In the genomic region with DNA sequence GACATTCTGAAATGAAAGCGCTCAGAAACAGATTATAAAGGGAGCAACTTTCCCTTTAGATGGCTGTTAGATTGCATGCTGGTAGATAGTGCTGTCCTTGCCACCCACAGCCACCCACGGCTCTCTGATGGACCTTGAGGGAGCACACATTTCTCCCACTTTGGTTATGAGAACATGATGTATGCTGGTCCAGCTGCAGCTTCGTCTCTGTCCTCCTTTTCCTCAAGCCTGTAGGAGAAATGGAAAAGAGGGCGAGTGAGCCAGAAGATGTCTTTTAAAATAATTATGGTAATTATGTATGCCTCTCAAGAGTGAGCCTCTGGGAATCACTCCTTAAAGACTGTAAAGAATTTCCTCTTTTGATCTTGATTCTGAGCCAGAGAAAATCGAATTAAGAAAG, we compare ENCODE assay signal across 16 mouse cellular contexts. TPM values are rescaled to one million over a fixed set of nuclear protein-coding genes. Genes with fewer than 3 reads are reported as not detected.
DNase-seq lines count a peak whose midpoint lies in the region; ATAC-seq lines count a peak whose summit lies in the region.
"Had no signal": no experiment of that assay in that cellular context is flagged by ENCODE, and none has a peak within 500 bp of the region (broad histone marks: within the 10 kb centered on the region; RNA-seq: fewer than 3 reads in every experiment).

No protein-coding gene starts in this region.

- WGBS in forebrain, embryonic 12.5 days, result 67% methylated on average over 5 of the region's 5 CpGs
- 75% methylated on average over 5 of the region's 5 CpGs for WGBS in forebrain, embryonic 10.5 days

- H3K9ac ChIP-seq in forebrain, embryonic 12.5 days, result no peak overlapping the region
- H3K9ac ChIP-seq: embryonic facial prominence, embryonic 15.5 days; liver, embryonic 12.5 days; neural tube, embryonic 12.5 days had no signal

- ATAC-seq in forebrain, embryonic 12.5 days (ENCODE audit: low FRiP score), result no peak
- ATAC-seq: activated CD4-positive, CD25-positive, alpha-beta regulatory T cell, adult 4 months; liver, embryonic 12.5 days had no signal

- H3K27ac ChIP-seq in forebrain, embryonic 12.5 days, result 0 out of 2 replicates have a peak overlapping the region, but pooled peaks have one; percentile 21
- no peak overlapping the region for H3K27ac ChIP-seq in forebrain, embryonic 10.5 days
- H3K27ac ChIP-seq: embryonic facial prominence, embryonic 15.5 days; liver, embryonic 12.5 days; macrophage; neural tube, embryonic 12.5 days had no signal

- peaks cover 11% of the 10 kb centered on the region; the same call in 1 of the 2 replicates for H3K4me1 ChIP-seq in forebrain, embryonic 12.5 days
- peaks cover 25% of the 10 kb centered on the region for H3K4me1 ChIP-seq in forebrain, embryonic 10.5 days

- DNase-seq in forebrain, embryonic 10.5 days (ENCODE audit: extremely low spot score, low spot score), result no peak
- peak; percentile 32 to 53 for DNase-seq in layer of hippocampus, adult 18-20 months (ENCODE audit: low spot score in 2 of 2)
- no peak for DNase-seq in layer of hippocampus, adult 9-10 months (ENCODE audit: low spot score)
- peak; percentile 67 to 80 for DNase-seq in frontal cortex, postnatal 36 days (ENCODE audit: low spot score in 2 of 2)
- peak; percentile 65 to 79 for DNase-seq in right cerebral cortex, postnatal 10 days (ENCODE audit: low spot score in 2 of 2)
- no peak for DNase-seq in thymus, postnatal 36 days
- no peak for DNase-seq in adipocyte (ENCODE audit: low spot score)
- DNase-seq: cerebellum, adult 11 months; heart, postnatal 4 days; thymus, adult 18-20 months had no signal

- H3K36me3 ChIP-seq in forebrain, embryonic 12.5 days (replicated peaks), result no peaks in the 10 kb centered on the region
- no peaks in the 10 kb centered on the region for H3K36me3 ChIP-seq in forebrain, embryonic 10.5 days (replicated peaks)
- H3K36me3 ChIP-seq: embryonic facial prominence, embryonic 15.5 days; liver, embryonic 12.5 days; neural tube, embryonic 12.5 days had no signal

- no peaks in the 10 kb centered on the region for H3K9me3 ChIP-seq in forebrain, embryonic 12.5 days
- H3K9me3 ChIP-seq in forebrain, embryonic 10.5 days, result no peaks in the 10 kb centered on the region
- H3K9me3 ChIP-seq: embryonic facial prominence, embryonic 15.5 days; liver, embryonic 12.5 days; neural tube, embryonic 12.5 days had no signal

- H3K27me3 ChIP-seq in forebrain, embryonic 12.5 days, result no peaks in the 10 kb centered on the region
- no peaks in the 10 kb centered on the region for H3K27me3 ChIP-seq in forebrain, embryonic 10.5 days (ENCODE audit: poor library complexity, severe bottlenecking)
- H3K27me3 ChIP-seq: embryonic facial prominence, embryonic 15.5 days; liver, embryonic 12.5 days; neural tube, embryonic 12.5 days had no signal

- no peak overlapping the region for H3K4me2 ChIP-seq in forebrain, embryonic 12.5 days
- H3K4me2 ChIP-seq: embryonic facial prominence, embryonic 15.5 days; liver, embryonic 12.5 days; neural tube, embryonic 12.5 days had no signal

- H3K4me3 ChIP-seq in forebrain, embryonic 12.5 days (replicated peaks), result no peak overlapping the region
- H3K4me3 ChIP-seq in forebrain, embryonic 10.5 days, result no peak overlapping the region
- H3K4me3 ChIP-seq: embryonic facial prominence, embryonic 15.5 days; liver, embryonic 12.5 days; neural tube, embryonic 12.5 days had no signal

RNA-seq across cellular contexts. Expression of a gene that starts 59.7 kb away (rescaled TPM):
- polyA plus RNA-seq in forebrain, embryonic 12.5 days (2016; fragmentation: Nextera tagmentation; extraction: Ambion mirVana), result 15.5 and 15.8 TPM in 2 replicates
- polyA plus RNA-seq in forebrain, embryonic 10.5 days (2016; fragmentation: Nextera tagmentation; extraction: Ambion mirVana), result 17.9 and 19.1 TPM in 2 replicates
- total RNA-seq in layer of hippocampus, adult 18-20 months (2021), result 100 to 1,000 TPM; 170 to 173 TPM

Comparison
In these comparisons a context has a peak if more than half of its experiments do, and no peak if none do; other contexts are left out.
1. DNase-seq: peak in layer of hippocampus, adult 18-20 months (2 of 2), frontal cortex, postnatal 36 days (2 of 2) and right cerebral cortex, postnatal 10 days (2 of 2); none in forebrain, embryonic 10.5 days (single experiment), layer of hippocampus, adult 9-10 months (single experiment), thymus, postnatal 36 days (0 of 2) and adipocyte (single experiment).